Mouse (Mus musculus) G1E (cell line): Measurements from ENCODE around the gene Tm9sf3. TPM values are rescaled to one million over a fixed set of nuclear protein-coding genes. Genes with fewer than 3 reads are reported as not detected.
"Not testable (repeated sequence)": the region's sequence is repeated elsewhere in the genome, so short reads cannot be mapped to it uniquely, and the experiment has no call there.

Source experiments
- ATAC-seq: 2 replicates; pipeline ENCODE4 v1.8.0; 2016; ENCODE audit warnings: mild to moderate bottlenecking; ENCODE audit not compliant: insufficient number of reproducible peaks, poor library complexity, low FRiP score, severe bottlenecking; ENCODE audit errors: extremely low read depth
- DNase-seq: peaks from one replicate; pipeline ENCODE4 v3.0.0; 2012; ENCODE audit warnings: low spot score
- H3K27me3 ChIP-seq: 2 replicates; pipeline ENCODE4 v1.6.1; 2012; ENCODE audit warnings: mild to moderate bottlenecking, low read length, inconsistent platforms; ENCODE audit not compliant: insufficient read depth
- H3K36me3 ChIP-seq: replicated peaks from 2 replicates; pipeline ENCODE3; 2012; ENCODE audit warnings: mild to moderate bottlenecking, inconsistent platforms
- H3K4me1 ChIP-seq: 2 replicates; pipeline ENCODE4 v1.6.1; 2012; ENCODE audit warnings: low read depth, low read length, inconsistent platforms, mixed read lengths; ENCODE audit not compliant: insufficient read depth
- H3K4me3 ChIP-seq: 2 replicates; pipeline ENCODE4 v1.5.1; 2012; ENCODE audit warnings: low read depth, mild to moderate bottlenecking, inconsistent platforms, low read length, moderate library complexity, mixed read lengths
- H3K9me3 ChIP-seq: replicated peaks from 2 replicates; pipeline ENCODE4 v1.6.1; 2012; ENCODE audit warnings: inconsistent platforms
- CTCF ChIP-seq: IDR thresholded peaks from 2 replicates; pipeline ENCODE4 v1.5.1; 2012; ENCODE audit warnings: low read depth, low read length, inconsistent platforms, mixed read lengths
- GATA1 ChIP-seq: IDR thresholded peaks from 2 replicates; pipeline ENCODE4 v1.6.1; 2012; ENCODE audit warnings: borderline replicate concordance, low read length, inconsistent platforms, mixed read lengths
- GATA2 ChIP-seq: IDR thresholded peaks from 2 replicates; pipeline ENCODE4 v1.6.1; 2012; ENCODE audit warnings: low read depth, low read length, inconsistent platforms, borderline replicate concordance
- POLR2AphosphoS5 ChIP-seq: IDR thresholded peaks from 2 replicates; pipeline ENCODE4 v1.6.1; 2012; ENCODE audit warnings: low read depth, low read length, inconsistent platforms; ENCODE audit not compliant: insufficient replicate concordance
- TAL1 ChIP-seq: conservative IDR thresholded peaks from 2 replicates; pipeline ENCODE4 v1.6.1; 2012; ENCODE audit warnings: low read depth, low read length, inconsistent platforms, mixed read lengths
- polyA plus RNA-seq: library from polyadenylated mRNA; stranded (reverse); fragments of >175 nt; gene quantifications from 2 replicates; pipeline ENCODE4 v1.2.3, GENCODE M21; 2012
- total RNA-seq, 2 experiments: library from RNA; stranded (forward) in 1 of 2; stranded (reverse) in 1 of 2; fragments of 200-1000 nt in 1 of 2; fragments of >200 nt in 1 of 2; fragmentation: Nextera tagmentation in 1 of 2; gene quantifications; 2 replicates each; pipeline ENCODE4 v1.2.3; 2014 to 2017

Gene Tm9sf3
- total RNA-seq (2014; fragmentation: Nextera tagmentation): 107 and 118 TPM in 2 replicates
- total RNA-seq (2017): 218 and 236 TPM in 2 replicates
- 45.9 and 49.3 TPM in 2 replicates for polyA plus RNA-seq

- Histone ChIP-seq H3K36me3 (peaks cover 26% of the 10 kb centered on the region), H3K9me3 (no peaks in the 10 kb centered on the region), H3K4me1 (peaks cover 55% of the 10 kb centered on the region), H3K4me3 (peak within 1 kb of the TSS; percentile 79), H3K27me3 (0 out of 2 replicates have a peak, but pooled peaks cover 5% of the 10 kb centered on the region)
- ATAC-seq: peak; percentile 54; the same call in 1 of the 2 replicates
- TF ChIP-seq CTCF: no peak
- no peak for TF ChIP-seq GATA2
- DNase-seq: peak; percentile 97
Measured at GRCm38 (mm10) chr19:41263630-41264295, at the start of gene Tm9sf3. Gene Tm9sf3, minus strand, starts transcription at chr19:41263997.

- DNase-seq, ATAC-seq, H3K36me3 ChIP-seq, H3K9me3 ChIP-seq, H3K4me3 ChIP-seq: not testable (repeated sequence)
- peaks cover 22% of the 10 kb centered on the region for H3K27me3 ChIP-seq
- peaks cover 48% of the 10 kb centered on the region for H3K4me1 ChIP-seq
Measured at GRCm38 (mm10) chr19:41312587-41312986, 48.8 kb upstream of the Tm9sf3 start.

GRCm38 (mm10) chr19:41312027-41312426 lies 48.2 kb upstream of the Tm9sf3 start:
- Histone ChIP-seq H3K4me3 (no peak overlapping the region), H3K4me1 (peaks cover 47% of the 10 kb centered on the region), H3K9me3 (no peaks in the 10 kb centered on the region), H3K36me3 (no peaks in the 10 kb centered on the region), H3K27me3 (peaks cover 17% of the 10 kb centered on the region)
- no peak for ATAC-seq
- DNase-seq: no peak
- TF ChIP-seq TAL1 (no peak), POLR2AphosphoS5 (no peak), CTCF (no peak), GATA1 (no peak), GATA2 (no peak)

- TF ChIP-seq CTCF (no peak), GATA2 (no peak), TAL1 (peak; percentile 71)
- Histone ChIP-seq H3K36me3 (no peaks in the 10 kb centered on the region), H3K4me3 (peak overlapping the region; percentile 41; the same call in 1 of the 2 replicates), H3K4me1 (peaks cover 49% of the 10 kb centered on the region), H3K9me3 (no peaks in the 10 kb centered on the region), H3K27me3 (peaks cover 11% of the 10 kb centered on the region)
- ATAC-seq: peak; percentile 22; the same call in 1 of the 2 replicates
- DNase-seq: peak; percentile 23
Measured at GRCm38 (mm10) chr19:41310971-41311703, 47.3 kb upstream of the Tm9sf3 start.

- Histone ChIP-seq H3K4me3 (no peak overlapping the region), H3K9me3 (no peaks in the 10 kb centered on the region), H3K4me1 (peaks cover 55% of the 10 kb centered on the region), H3K36me3 (no peaks in the 10 kb centered on the region), H3K27me3 (peaks cover 8% of the 10 kb centered on the region; the same call in 1 of the 2 replicates)
- TF ChIP-seq POLR2AphosphoS5: no peak
- TF ChIP-seq GATA1: no peak
- no peak for TF ChIP-seq GATA2
- no peak for TF ChIP-seq TAL1
- no peak for TF ChIP-seq CTCF
- DNase-seq (no peak), ATAC-seq (no peak)
Measured at GRCm38 (mm10) chr19:41303933-41304332, 40.1 kb upstream of the Tm9sf3 start.

- no peak for DNase-seq
- peaks cover 8% of the 10 kb centered on the region; the same call in 1 of the 2 replicates for H3K27me3 ChIP-seq
- H3K4me3 ChIP-seq: no peak overlapping the region
- ATAC-seq: no peak
- TF ChIP-seq GATA1 (no peak), POLR2AphosphoS5 (no peak), CTCF (no peak), GATA2 (no peak), TAL1 (no peak)
- no peaks in the 10 kb centered on the region for H3K9me3 ChIP-seq
- no peaks in the 10 kb centered on the region for H3K36me3 ChIP-seq
- peaks cover 54% of the 10 kb centered on the region for H3K4me1 ChIP-seq
Measured at GRCm38 (mm10) chr19:41303433-41303832, 39.6 kb upstream of the Tm9sf3 start.

- H3K36me3 ChIP-seq: no peaks in the 10 kb centered on the region
- H3K4me1 ChIP-seq: peaks cover 40% of the 10 kb centered on the region
- H3K4me3 ChIP-seq: no peak overlapping the region
- ATAC-seq (no peak), DNase-seq (no peak)
- TF ChIP-seq TAL1: no peak
- no peak for TF ChIP-seq POLR2AphosphoS5
- no peak for TF ChIP-seq CTCF
- no peak for TF ChIP-seq GATA1
- TF ChIP-seq GATA2: no peak
- no peaks in the 10 kb centered on the region for H3K9me3 ChIP-seq
- H3K27me3 ChIP-seq: peaks cover 15% of the 10 kb centered on the region
Measured at GRCm38 (mm10) chr19:41301856-41302255, 38.1 kb upstream of the Tm9sf3 start.
